Mouse (Mus musculus): ENCODE measurements around the gene Ccdc137. TPM values are rescaled to one million over a fixed set of nuclear protein-coding genes. Genes with fewer than 3 reads are reported as not detected.
"Not testable (repeated sequence)": the region's sequence is repeated elsewhere in the genome, so short reads cannot be mapped to it uniquely, and the experiment has no call there.

Ccdc137 gene
- total RNA-seq (2021): 10 to 100 TPM; 28.4 to 28.5 TPM
- long read RNA-seq, experiment 1, transcript Ccdc137-201 (6 exons, 2,778 nt): major isoform, 26 of 37 reads
- long read RNA-seq, experiment 1, partial matches to known transcripts: 3 of 37 reads
- long read RNA-seq, experiment 1, other reads (novel, unspliced or antisense): 8 of 37 reads
- long read RNA-seq, experiment 2, transcript Ccdc137-201 (6 exons, 2,778 nt): major isoform, 15 of 22 reads
- long read RNA-seq, experiment 2, partial matches to known transcripts: 4 of 22 reads
- long read RNA-seq, experiment 2, other reads (novel, unspliced or antisense): 3 of 22 reads

DNA sequence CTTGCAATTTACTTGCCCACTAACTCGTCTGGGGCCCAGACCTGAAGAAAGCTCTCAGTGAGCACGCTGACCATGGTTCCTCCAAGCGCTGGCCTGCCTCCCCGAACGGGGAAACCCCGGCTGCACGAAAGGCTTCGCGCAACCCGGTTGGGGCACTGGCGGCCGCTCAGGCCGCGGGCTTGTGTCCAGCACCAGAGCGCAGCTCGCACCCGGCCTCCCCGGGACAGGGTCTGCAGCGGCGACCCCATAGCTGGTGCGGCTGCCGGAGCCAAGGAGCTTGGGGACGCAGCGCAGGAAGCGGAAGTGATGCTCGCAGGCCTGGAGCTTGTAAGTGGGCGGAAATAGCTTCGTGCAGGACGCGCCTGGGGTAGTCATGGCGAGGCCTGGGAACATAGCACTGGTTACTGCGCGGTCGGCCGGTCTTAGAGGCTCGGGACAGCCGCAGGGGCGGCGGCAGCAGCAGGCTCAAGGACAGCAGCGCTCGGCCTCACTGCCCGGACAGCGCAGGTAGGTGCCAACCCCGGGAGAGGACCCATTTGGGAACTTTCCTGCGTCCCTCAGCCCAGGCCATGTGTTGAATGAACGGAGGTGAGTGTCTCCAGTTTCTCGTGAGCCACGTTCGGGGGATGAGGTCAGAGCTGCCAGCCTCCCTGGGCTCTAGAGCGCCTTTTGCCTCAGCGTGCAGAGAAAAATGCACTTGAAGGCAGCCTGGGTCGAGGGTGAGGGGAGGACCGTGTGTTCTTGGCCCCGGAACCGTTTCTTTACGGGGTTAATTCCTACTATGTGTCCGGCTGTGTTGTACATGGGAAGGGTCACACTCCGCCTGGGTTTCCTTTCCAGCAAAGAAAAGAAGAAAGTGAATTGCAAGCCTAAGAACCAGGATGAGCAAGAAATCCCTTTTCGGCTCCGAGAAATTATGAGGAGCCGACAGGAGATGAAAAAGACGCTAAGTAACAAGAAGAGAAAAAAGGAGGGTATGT lies at the start of gene Ccdc137, which contains the start of gene Oxld1:
Ccdc137 (plus strand) TSS at position 344 of the 980 bp plus-strand sequence.
Oxld1 (minus strand) TSS at position 297 of the 980 bp plus-strand sequence.
- peak within 1 kb of the TSS; percentile 97 for H3K27ac ChIP-seq
- peak; percentile 69 to 75 for DNase-seq (ENCODE audit: extremely low spot score in 1 of 2, low spot score in 2 of 2)
- intact Hi-C loops (cut with DNase I): loop anchor here (1.0 kb wide), 1 partner anchor 26 kb away; the partner anchor contains the start of gene Mrpl12
- TF ChIP-seq CTCF (IDR thresholded peaks at IDR 0.05): no peak
- H3K4me3 ChIP-seq: peak within 1 kb of the TSS; percentile 97

DNA sequence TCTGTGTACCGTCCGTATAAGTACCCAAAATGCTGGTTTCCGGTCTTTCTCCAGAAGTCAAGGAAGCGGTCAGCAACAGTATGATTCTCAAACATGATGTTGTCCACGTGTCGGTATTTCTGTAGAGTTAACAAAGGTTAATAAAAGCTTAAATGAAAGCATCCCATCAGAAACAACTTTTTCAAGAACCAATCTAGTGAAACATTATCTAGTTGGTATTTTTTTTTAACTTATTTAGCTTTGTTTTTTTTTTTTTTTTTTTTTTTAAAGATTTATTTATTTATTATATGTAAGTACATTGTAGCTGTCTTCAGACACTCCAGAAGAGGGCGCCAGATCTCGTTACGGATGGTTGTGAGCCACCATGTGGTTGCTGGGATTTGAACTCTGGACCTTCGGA lies 44.3 kb upstream of the Ccdc137 start:
- DNase-seq (ENCODE audit: extremely low spot score in 1 of 2, low spot score in 2 of 2); H3K27ac ChIP-seq; H3K4me3 ChIP-seq; intact Hi-C loops (cut with DNase I): not testable (repeated sequence)

DNA sequence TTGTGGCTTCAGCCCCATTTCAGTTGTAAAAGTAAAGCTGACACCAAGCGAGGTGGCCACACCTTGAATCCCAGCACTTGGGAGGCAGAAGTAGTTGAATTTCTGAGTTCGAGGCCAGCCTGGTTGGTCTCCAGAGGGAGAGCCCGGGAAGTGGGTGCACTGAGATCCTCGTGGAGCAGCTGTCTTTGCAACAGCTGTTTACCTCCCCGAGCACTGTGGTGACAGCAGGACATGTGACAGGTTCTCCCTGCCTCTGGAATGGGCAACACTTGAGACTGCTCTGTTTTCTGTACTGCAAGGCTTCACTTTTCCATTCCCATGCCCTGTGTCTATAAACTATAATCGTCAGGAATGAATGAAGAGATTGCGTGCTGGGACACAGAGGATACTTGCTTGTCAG lies 40.1 kb upstream of the Ccdc137 start:
- TF ChIP-seq CTCF (IDR thresholded peaks at IDR 0.05): no peak
- no peak overlapping the region for H3K27ac ChIP-seq
- no peak overlapping the region for H3K4me3 ChIP-seq
- no peak for DNase-seq (ENCODE audit: extremely low spot score in 1 of 2, low spot score in 2 of 2)
- intact Hi-C loops (cut with DNase I): no loop called here

GRCm38 (mm10) chr11:120418592-120418991 lies 39.3 kb upstream of the Ccdc137 start:
- no peak for TF ChIP-seq CTCF (IDR thresholded peaks at IDR 0.05)
- H3K27ac ChIP-seq: no peak overlapping the region
- DNase-seq (ENCODE audit: extremely low spot score in 1 of 2, low spot score in 2 of 2): no peak
- intact Hi-C loops (cut with DNase I): no loop called here
- no peak overlapping the region for H3K4me3 ChIP-seq

DNA sequence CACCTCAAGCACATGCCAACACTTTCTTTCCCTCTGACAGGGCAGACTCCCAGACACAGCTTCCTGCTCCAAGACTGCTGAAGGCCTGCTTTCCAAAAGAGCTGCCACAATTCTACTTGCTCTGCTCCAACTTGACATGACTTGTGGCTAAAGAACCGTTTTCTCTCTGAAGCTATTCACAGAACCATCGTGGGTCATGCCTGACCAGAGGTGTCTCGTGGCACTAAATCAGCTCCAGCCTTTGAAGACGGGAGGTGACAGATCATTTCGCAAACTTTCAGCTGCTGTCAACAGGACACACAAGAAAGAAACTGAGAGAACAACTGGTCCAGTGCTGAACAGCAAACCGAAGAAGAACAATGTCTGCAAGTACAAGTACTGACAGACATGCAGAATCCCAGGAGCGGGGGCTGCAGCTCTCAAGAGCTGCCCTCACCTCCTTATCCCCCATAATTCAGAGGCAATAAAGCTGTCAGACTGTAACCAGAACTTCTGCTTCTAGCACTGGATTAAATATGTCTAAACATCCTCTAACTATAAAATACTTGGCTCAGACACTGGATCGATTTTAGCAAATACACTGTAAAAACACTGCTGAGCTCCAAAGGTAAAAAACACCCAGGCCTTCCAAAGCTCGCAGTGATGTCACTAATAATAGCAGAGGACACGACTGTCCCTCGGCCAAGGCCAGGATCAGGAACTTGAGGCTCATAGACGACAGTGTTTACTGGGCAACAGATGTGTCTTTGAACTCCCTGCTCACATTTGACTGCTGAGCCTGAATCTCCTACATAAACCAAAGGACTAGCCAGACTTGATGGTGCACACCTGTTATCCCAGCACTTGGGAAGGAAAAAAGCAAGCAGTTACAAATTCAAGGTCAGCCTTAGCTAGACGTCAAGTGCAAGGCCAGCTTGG lies 35.0 kb upstream of the Ccdc137 start:
- Histone ChIP-seq H3K27ac (no peak overlapping the region), H3K4me3 (no peak overlapping the region)
- no peak for TF ChIP-seq CTCF (IDR thresholded peaks at IDR 0.05)
- DNase-seq (ENCODE audit: extremely low spot score in 1 of 2, low spot score in 2 of 2): no peak
- intact Hi-C loops (cut with DNase I): no loop called here

DNA sequence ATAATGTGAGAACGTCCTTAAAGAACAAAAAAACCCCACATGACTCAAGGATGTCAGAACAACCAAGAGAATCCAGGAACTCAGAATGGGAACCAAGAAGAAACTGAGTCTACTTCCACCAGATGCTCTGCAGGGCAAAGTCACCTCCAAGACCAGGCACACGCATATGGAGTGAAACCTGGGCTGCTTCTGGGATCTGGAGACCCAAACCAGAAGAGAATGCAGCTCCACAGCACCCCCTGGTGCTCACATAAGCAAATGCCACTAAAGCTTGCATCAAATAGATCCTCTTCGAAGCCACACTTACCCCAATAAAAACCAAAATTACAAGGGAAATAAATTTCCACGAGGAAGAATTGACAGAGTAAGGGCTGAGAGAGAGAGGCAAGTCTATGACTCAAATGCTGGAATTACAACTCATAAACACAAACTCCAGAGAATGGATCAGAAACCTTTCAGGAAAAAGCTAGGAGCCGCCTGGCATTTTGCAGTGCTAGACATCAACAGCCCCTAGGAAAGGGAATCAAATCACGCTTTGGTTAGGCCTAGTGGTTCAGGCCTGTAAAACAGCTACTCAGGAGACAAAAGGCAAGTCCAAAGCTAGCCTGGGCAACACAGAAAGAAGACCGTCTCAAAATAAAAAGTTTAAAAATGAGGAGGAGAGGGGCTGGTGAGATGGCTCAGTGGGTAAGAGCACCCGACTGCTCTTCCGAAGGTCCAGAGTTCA lies 34.2 kb upstream of the Ccdc137 start:
- peak; percentile 82 for TF ChIP-seq CTCF (IDR thresholded peaks at IDR 0.05)
- H3K4me3 ChIP-seq: no peak overlapping the region
- DNase-seq (ENCODE audit: extremely low spot score in 1 of 2, low spot score in 2 of 2): peak; percentile 41 to 46
- H3K27ac ChIP-seq: no peak overlapping the region
- intact Hi-C loops (cut with DNase I): no loop called here

GRCm38 (mm10) chr11:120426727-120427126 lies 31.2 kb upstream of the Ccdc137 start:
- no peak for TF ChIP-seq CTCF (IDR thresholded peaks at IDR 0.05)
- intact Hi-C loops (cut with DNase I): no loop called here
- no peak overlapping the region for H3K27ac ChIP-seq
- no peak overlapping the region for H3K4me3 ChIP-seq
- DNase-seq (ENCODE audit: extremely low spot score in 1 of 2, low spot score in 2 of 2): no peak

GRCm38 (mm10) chr11:120437152-120437856 lies 20.6 kb upstream of the Ccdc137 start, which contains the start of gene Nploc4:
Nploc4 (minus strand) TSS chr11:120437708.
- H3K27ac ChIP-seq: peak within 1 kb of the TSS; percentile 92
- peak within 1 kb of the TSS; percentile 95 for H3K4me3 ChIP-seq
- TF ChIP-seq CTCF (IDR thresholded peaks at IDR 0.05): peak; percentile 23
- peak; percentile 85 to 89 for DNase-seq (ENCODE audit: extremely low spot score in 1 of 2, low spot score in 2 of 2)
- intact Hi-C loops (cut with DNase I): no loop called here

DNA sequence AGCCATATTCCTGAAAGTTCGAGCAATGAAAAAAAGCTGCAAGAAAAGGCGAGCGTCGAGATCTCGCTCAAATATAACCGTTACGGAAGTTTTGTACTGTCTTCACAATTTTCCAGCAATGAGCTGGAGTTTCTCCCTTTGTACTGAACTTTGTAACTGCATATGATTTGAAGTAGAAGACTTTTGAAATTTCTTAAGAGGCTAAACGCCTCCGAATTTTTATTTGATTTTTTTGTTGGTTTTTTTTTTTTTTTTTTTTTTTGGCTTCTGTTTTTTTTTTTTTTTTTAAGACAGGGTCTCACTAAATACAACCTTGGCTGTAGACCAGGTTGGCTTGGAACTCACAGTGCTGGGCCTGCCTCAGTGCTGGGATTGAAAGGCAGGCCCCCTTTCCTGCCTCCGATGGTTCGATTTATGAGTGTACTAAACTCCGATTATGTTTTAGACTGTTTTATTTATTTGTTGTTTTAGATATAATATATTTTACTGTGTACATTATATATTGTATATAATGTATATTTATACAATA lies 20.0 kb upstream of the Ccdc137 start:
- intact Hi-C loops (cut with DNase I): no loop called here
- peak overlapping the region; percentile 92 for H3K27ac ChIP-seq
- no peak for TF ChIP-seq CTCF (IDR thresholded peaks at IDR 0.05)
- no peak for DNase-seq (ENCODE audit: extremely low spot score in 1 of 2, low spot score in 2 of 2)
- peak overlapping the region; percentile 95 for H3K4me3 ChIP-seq

DNA sequence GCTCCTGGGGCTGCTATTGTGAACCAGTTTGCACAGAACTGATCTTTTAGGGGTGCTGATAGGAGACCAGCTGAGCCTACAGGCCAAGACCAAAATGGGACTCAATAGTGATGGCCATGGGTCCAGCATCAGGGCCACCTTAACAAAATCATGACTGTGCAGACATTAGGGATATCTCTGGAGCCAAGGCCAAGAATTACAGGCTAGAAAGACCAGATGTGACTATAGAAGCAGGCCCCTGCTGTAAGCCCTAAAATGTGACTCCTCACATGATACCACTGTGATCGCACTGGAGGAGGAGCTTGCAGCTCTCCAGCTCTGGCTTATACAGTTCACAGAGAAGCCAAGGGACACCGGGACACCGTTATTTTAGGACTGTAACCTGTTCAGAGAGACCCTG lies 15.6 kb upstream of the Ccdc137 start, which contains the start of gene Tspan10:
Tspan10 (plus strand) TSS at position 301 of the 400 bp plus-strand sequence.
- Histone ChIP-seq H3K4me3 (no peak within 1 kb of the TSS), H3K27ac (no peak within 1 kb of the TSS)
- intact Hi-C loops (cut with DNase I): no loop called here
- no peak for DNase-seq (ENCODE audit: extremely low spot score in 1 of 2, low spot score in 2 of 2)
- no peak for TF ChIP-seq CTCF (IDR thresholded peaks at IDR 0.05)

Data from left cerebral cortex, adult 2 months (tissue).